Mouse (Mus musculus): Measurements from ENCODE around the gene Gm5797. TPM values are rescaled to one million over a fixed set of nuclear protein-coding genes. Genes with fewer than 3 reads are reported as not detected.
"Not testable (repeated sequence)": the region's sequence is repeated elsewhere in the genome, so short reads cannot be mapped to it uniquely, and the experiment has no call there.

Gene Gm5797
- total RNA-seq (2021): not detected
- long read RNA-seq, experiment 1: 0 reads
- long read RNA-seq, experiment 2: 0 reads

- DNase-seq (ENCODE audit: extremely low spot score in 1 of 2, low spot score in 2 of 2); intact Hi-C loops (cut with DNase I): not testable (repeated sequence)
Measured at GRCm38 (mm10) chr14:7332295-7332694, at the start of gene Gm5797. Gene Gm5797, minus strand, starts transcription at chr14:7332395.

GRCm38 (mm10) chr14:7365034-7365433 lies 32.8 kb upstream of the Gm5797 start, which contains the start of gene Gm8374:
Gene Gm8374, minus strand, starts transcription at chr14:7365134.
- DNase-seq (ENCODE audit: extremely low spot score in 1 of 2, low spot score in 2 of 2); intact Hi-C loops (cut with DNase I); H3K4me3 ChIP-seq; H3K27ac ChIP-seq: not testable (repeated sequence)

More at GRCm38 (mm10) chr14:7332295-7332694, at the start of gene Gm5797:
- not testable (repeated sequence) for H3K27ac ChIP-seq, H3K4me3 ChIP-seq

- intact Hi-C loops (cut with DNase I): not testable (repeated sequence)
Measured at GRCm38 (mm10) chr14:7315093-7315492, 17.1 kb downstream of the Gm5797 start.

DNA sequence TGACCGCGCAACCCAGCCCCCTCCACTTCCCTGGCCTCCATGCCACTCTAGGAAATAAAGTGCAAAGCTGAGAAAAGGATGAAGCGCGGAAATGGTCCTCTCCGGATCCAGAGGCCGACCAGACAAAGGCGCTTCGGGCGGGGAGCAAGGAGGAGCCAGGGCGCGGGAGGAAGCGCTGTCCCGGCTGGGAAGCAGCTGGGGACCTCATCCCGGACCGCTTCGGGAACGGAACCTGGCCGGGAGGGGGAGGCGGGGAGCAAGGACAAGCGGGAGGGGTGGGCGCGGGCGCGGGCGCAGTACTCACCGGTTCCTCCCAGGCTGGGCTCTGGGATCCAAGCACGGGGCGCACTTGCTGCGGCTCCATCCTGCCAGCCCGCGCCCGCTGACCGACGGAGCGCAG lies 17.5 kb downstream of the Gm5797 start, which contains the start of gene Gm3739:
Gene Gm3739, minus strand, starts transcription at position 389 of the 400 bp plus-strand sequence.
- H3K27ac ChIP-seq; intact Hi-C loops (cut with DNase I): not testable (repeated sequence)
- DNase-seq (ENCODE audit: extremely low spot score in 1 of 2, low spot score in 2 of 2): peak; percentile 6 to 13
- peak within 1 kb of the TSS; percentile 36 for H3K4me3 ChIP-seq

More at GRCm38 (mm10) chr14:7315093-7315492, 17.1 kb downstream of the Gm5797 start:
- peak; percentile 10 to 12 for DNase-seq (ENCODE audit: extremely low spot score in 1 of 2, low spot score in 2 of 2)
- not testable (repeated sequence) for H3K27ac ChIP-seq
- H3K4me3 ChIP-seq: peak overlapping the region; percentile 36

Other genes with a start within 250 kb of the Gm5797 start
- 1 to 10 TPM; 1.9 to 3.4 TPM for gene Gm3696, start 231.8 kb downstream of the Gm5797 start, total RNA-seq (2021)
- not detected for gene Gm6676, start 207.0 kb downstream of the Gm5797 start, total RNA-seq (2021)
- gene Gm3512, start 157.9 kb downstream of the Gm5797 start, total RNA-seq (2021): 1 to 10 TPM; 1.4 to 1.6 TPM
- not detected for gene Gm16434, start 137.9 kb downstream of the Gm5797 start, total RNA-seq (2021)
- gene Gm3727, start 67.7 kb downstream of the Gm5797 start, total RNA-seq (2021): not detected
- under 1 TPM; 0.56 to 0.57 TPM for gene Gm3739, start 17.3 kb downstream of the Gm5797 start, total RNA-seq (2021)
- gene Gm8374, start 32.7 kb upstream of the Gm5797 start, total RNA-seq (2021): not detected
- gene Gm3755, start 118.5 kb upstream of the Gm5797 start, total RNA-seq (2021): not detected
- under 1 TPM in 1 of 2 experiments, not detected in 1; 0.57 TPM for gene Gm3752, start 151.4 kb upstream of the Gm5797 start, total RNA-seq (2021)
- gene Gm3558, start 236.2 kb upstream of the Gm5797 start, total RNA-seq (2021): 1 to 10 TPM; 5.2 TPM

Measured in left cerebral cortex, adult 2 months (tissue).